Mouse (Mus musculus): Measurements from ENCODE around the gene Lrch1.
A peak's percentile ranks its signal among the peaks of the same experiment; 100 is the strongest.

Lrch1 gene

DNA sequence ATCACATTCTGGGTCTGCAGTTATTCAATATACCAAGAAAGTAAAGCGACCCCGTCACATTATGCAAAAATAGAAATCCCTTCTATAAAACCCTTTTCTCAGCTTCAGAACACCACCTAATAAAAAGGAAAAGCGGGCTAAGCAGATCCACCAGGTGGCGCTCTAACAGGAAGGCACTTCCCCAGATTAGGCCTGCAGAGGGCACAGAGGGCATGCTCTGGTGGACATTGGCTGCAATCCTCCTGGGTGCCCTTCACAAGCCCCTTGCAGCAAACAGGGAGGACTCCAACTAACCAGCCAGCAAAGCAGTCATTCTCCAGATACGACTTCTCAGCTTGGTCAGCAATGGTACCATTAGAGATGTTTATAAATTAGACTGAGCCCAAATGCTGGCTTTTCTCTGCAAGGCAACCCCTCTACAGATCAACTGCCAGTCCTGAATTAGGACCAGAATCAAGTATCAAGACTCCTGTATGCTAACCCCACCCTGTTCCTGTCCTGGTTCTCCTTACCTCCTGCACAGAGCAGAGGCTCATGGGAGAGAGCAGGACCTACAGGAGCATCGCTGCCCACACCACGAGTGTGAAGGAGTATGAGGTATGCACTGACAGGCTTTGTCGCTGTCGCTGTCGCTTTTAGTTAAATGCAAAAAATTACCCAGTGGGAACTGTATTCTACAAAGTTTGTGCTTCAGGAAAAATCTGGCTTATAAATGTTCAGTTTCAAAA is 183.3 kb downstream of the Lrch1 start:
- peak; percentile 74 for ATAC-seq (ENCODE audit: insufficient number of reproducible peaks, low FRiP score, low TSS enrichment)

DNA sequence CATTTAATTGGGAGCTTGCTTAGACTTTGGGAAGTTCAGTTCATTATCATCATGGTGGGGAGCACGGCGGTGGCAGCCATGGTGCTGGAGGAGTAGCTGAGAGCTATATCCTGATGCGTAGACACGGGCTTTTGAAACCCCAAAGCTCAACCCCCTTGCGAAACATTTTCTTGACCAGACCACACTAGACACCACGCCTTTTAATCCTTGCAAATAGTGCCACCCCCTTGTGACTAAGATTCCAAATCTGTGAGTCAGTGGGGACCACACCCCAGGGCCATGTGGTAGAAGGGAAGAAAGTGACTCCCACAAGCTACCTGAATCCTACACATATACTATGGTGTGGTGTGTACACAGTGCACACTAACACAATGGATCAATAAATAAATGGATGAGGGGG is 210.8 kb downstream of the Lrch1 start:
- no peak for ATAC-seq (ENCODE audit: insufficient number of reproducible peaks, low FRiP score, low TSS enrichment)

DNA sequence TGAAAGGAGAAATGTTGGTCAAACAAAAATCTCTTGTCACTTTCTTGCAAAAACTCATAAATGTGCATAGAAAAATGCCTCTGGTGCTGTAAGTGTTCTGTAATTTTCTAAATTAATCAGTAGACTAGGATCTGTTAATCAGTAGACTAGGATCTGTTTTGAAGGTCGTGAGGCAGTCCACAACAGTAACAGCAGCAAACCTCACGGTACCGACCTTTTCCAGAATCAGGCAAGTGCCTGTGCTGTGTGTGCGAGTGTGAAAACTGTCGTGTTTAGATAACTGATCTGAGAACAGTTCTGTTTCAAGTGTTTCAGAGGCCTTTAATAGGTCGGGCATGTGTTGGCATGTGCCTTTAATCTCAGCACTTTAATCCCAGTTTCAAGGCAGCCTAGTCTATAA is 212.2 kb downstream of the Lrch1 start:
- ATAC-seq (ENCODE audit: insufficient number of reproducible peaks, low FRiP score, low TSS enrichment), result no peak

DNA sequence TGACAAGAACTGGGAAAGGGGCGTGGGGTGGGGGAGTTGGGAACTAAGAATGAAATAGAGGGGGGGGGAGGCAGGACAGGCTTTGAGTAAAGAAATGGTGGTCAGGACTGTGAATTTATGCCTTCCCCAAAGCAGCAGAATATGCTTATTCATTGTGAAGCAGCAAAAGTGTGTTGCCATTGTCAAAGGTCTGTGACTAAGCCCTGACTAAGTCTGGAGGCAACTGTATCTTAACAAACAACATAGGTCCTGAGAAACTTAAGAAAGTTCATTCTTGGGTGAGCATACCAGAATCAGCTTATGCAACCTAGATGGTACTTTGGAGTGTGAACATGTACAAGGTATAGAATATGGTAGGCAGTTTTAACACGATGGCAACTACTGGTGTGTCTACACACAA is 214.3 kb downstream of the Lrch1 start:
- ATAC-seq (ENCODE audit: insufficient number of reproducible peaks, low FRiP score, low TSS enrichment), result no peak

DNA sequence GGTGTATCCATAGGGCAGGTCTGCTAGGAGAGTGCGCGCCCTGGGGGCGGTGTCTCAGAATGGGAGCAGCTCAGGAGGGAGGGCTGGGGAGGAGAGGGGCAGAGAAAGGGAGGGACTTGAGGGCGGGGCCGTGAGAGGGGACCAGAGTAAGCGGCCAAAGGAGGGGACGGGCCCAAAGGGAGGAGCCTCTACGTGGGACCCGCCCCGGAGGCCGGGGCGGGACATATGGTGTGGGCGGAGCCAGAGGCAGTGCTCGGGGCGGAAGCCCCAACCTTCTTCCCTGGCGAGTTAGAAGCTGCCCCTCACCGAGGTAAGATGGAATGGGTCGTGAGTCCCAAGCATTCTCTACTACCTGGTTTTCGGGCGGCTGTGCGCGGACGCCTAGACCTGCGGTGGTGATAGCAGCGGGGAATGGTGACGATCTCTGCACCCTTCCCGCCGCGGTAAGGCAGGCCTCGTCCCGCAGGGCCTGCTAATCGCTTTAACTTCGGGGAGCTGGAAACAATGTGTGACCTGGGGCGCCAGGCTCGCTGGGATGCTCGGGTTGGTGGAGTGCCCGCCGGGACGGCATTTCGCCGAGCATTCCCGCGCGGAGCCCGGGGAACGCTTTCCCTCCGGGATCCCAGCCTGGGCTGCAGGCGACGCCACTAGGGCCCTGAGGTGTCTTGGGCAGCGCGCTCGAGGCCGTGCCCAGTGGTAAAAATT is 215.4 kb downstream of the Lrch1 start, which contains the start of gene Esd:
TSS of gene Esd (plus strand) at position 219 of the 705 bp plus-strand sequence.
- ATAC-seq (ENCODE audit: insufficient number of reproducible peaks, low FRiP score, low TSS enrichment), result peak; percentile 95

DNA sequence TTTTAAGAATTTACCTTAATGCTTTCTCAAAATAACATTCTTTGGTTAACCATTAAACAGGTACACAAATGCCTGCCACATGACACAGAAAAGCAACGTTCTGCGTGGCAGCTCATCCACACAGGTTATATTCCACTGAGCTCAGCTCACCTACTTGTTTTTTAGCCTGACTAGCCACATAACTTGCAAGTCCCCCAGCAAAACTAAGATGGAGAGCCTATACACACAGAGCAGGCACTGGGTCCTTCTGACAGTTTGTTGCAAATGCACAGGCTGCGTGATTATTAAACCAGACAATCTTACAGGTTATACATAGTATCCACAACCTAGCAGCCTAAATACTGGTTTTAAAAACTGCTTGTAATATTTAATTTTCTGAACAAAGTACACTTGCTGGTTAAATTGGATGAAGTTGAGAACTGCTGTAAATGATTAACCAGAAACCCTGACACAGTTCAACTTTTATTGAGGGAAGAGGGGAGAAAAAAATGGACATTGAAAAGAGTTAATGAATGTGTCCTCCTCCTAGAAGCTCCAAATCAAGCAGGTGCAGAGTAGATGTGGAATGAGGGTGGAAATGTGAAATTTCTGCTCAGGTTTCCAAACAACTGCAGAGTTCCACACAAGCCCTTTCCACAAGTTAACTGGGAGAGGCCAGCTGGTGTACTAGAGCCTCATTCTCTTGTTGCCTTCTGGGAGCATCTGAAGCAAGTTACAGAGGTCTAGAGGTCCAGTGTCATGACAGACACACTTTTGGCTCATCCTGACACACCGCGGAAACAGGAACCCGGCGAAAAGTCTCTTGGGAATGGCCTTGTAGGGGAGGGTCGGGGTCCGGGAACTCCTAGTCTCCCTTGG is 216.2 kb downstream of the Lrch1 start:
- no peak for ATAC-seq (ENCODE audit: insufficient number of reproducible peaks, low FRiP score, low TSS enrichment)

DNA sequence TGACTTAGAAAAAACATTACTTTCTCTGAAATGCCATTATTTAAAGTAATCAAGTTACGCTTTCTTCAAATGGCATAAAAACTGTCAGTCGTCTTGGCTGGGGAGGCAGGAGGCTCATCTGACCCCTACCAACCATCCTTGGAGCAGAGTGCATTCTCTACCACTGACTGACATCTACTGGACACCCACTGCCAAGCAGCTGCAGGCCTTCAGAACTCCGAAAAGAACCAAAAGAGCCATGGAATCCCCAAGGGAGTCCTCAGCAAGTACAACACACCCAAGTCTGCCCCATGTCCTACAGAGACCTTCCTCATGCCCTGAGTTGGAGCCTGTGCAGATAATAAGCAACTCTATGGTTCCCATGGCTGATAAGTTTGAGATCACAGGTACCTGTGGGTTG is 224.1 kb downstream of the Lrch1 start:
- no peak for ATAC-seq (ENCODE audit: insufficient number of reproducible peaks, low FRiP score, low TSS enrichment)

DNA sequence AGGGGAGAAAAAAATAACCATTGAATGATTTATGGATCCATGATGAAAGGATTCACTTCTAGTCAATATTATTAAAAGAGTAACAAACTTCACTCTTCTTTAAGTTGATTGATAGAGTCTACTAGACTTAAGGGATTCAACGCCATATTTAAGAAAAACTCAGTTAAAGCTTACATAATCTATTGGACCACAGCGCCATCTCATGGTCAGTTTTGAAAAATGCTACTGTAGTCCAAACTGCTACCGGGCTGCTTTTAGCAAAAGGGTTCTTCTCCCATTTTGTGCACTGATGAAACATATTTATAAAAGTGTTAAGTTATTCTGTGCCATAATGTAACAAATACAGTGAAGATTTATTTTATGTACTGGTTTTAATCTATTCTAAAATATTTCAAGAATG is 238.6 kb downstream of the Lrch1 start:
- ATAC-seq (ENCODE audit: insufficient number of reproducible peaks, low FRiP score, low TSS enrichment), result no peak
